Mouse (Mus musculus): ENCODE measurements around the gene Knop1. TPM values are rescaled to one million over a fixed set of nuclear protein-coding genes. Genes with fewer than 3 reads are reported as not detected.

Gene Knop1
- total and polyA plus RNA-seq, 3 experiments = 28.1 to 60.9 (median 35.0) TPM

GRCm38 (mm10) chr7:118851571-118851970, 4.5 kb downstream of the Knop1 start:
- Histone ChIP-seq H3K4me2 (ENCODE audit: insufficient read depth, low read depth, poor library complexity, severe bottlenecking) (no peak overlapping the region), H3K9me3 (replicated peaks; ENCODE audit: low read length) (no peaks in the 10 kb centered on the region), H3K27me3 (replicated peaks) (no peaks in the 10 kb centered on the region), H3K4me3 (replicated peaks in 1 of 3; ENCODE audit: low read depth in 2 of 3, low read length in 2 of 3, poor library complexity in 1 of 3) (no peak overlapping the region), H3K9ac (ENCODE audit: insufficient read depth, low read depth) (no peak overlapping the region), H3K27ac (ENCODE audit: insufficient read depth, low read depth) (no peak overlapping the region), H3K4me1 (ENCODE audit: control insufficient read depth in 1 of 2, insufficient read depth in 2 of 2) (peaks cover 3 to 51% of the 10 kb centered on the region in 2 experiments; a peak in 2 of 4 replicates), H3K36me3 (replicated peaks in 1 of 2; ENCODE audit: control insufficient read depth in 1 of 2, insufficient read depth in 1 of 2, low read length in 1 of 2) (peaks cover 61 to 76% of the 10 kb centered on the region in 2 experiments), H3K79me2 (replicated peaks; ENCODE audit: control insufficient read depth, extremely low read depth, insufficient read depth, poor library complexity, severe bottlenecking) (peaks cover 35% of the 10 kb centered on the region)
- no peak for DNase-seq (ENCODE audit: extremely low read depth)
- TF ChIP-seq POLR2A (IDR thresholded peaks at IDR 0.05; ENCODE audit: low read depth, low read length) = no peak
- TF ChIP-seq SIN3A (IDR thresholded peaks at IDR 0.05; ENCODE audit: low read length) = no peak
- TF ChIP-seq SMC3 (IDR thresholded peaks at IDR 0.05; ENCODE audit: low read depth, low read length) = no peak
- dilution Hi-C loops (cut with MboI; ENCODE audit: extremely low pct_ligation_motif_present, extremely low pct_unique_long_range_greater_than_20kb, low sequenced_read_pairs) = no loop called here
- in situ Hi-C loops (cut with MboI; ENCODE audit: low pct_ligation_motif_present, low pct_unique_long_range_greater_than_20kb, low sequenced_read_pairs) = loop anchor here (10.0 kb wide), 1 partner anchor 143 kb away; the partner anchor contains the start of gene Gprc5b

GRCm38 (mm10) chr7:118850676-118851290, 5.3 kb downstream of the Knop1 start:
- in situ Hi-C loops (cut with MboI; ENCODE audit: low pct_ligation_motif_present, low pct_unique_long_range_greater_than_20kb, low sequenced_read_pairs) = loop anchor here (10.0 kb wide), 1 partner anchor 144 kb away; the partner anchor contains the start of gene Gprc5b
- Histone ChIP-seq H3K36me3 (replicated peaks in 1 of 2; ENCODE audit: control insufficient read depth in 1 of 2, insufficient read depth in 1 of 2, low read length in 1 of 2) (peaks cover 68 to 84% of the 10 kb centered on the region in 2 experiments), H3K4me3 (replicated peaks in 1 of 3; ENCODE audit: low read depth in 2 of 3, low read length in 2 of 3, poor library complexity in 1 of 3) (no peak overlapping the region), H3K9me3 (replicated peaks; ENCODE audit: low read length) (no peaks in the 10 kb centered on the region), H3K9ac (ENCODE audit: insufficient read depth, low read depth) (no peak overlapping the region), H3K27me3 (replicated peaks) (no peaks in the 10 kb centered on the region), H3K4me2 (ENCODE audit: insufficient read depth, low read depth, poor library complexity, severe bottlenecking) (no peak overlapping the region), H3K79me2 (replicated peaks; ENCODE audit: control insufficient read depth, extremely low read depth, insufficient read depth, poor library complexity, severe bottlenecking) (peaks cover 35% of the 10 kb centered on the region), H3K27ac (ENCODE audit: insufficient read depth, low read depth) (no peak overlapping the region), H3K4me1 (ENCODE audit: control insufficient read depth in 1 of 2, insufficient read depth in 2 of 2) (peaks cover 0 to 47% of the 10 kb centered on the region in 2 experiments; a peak in 2 of 4 replicates)
- no peak for TF ChIP-seq MAFK (IDR thresholded peaks at IDR 0.05; ENCODE audit: insufficient replicate concordance, low read length)
- no peak for TF ChIP-seq ELF1 (IDR thresholded peaks at IDR 0.05; ENCODE audit: low read depth, low read length)
- TF ChIP-seq UBTF (IDR thresholded peaks at IDR 0.05; ENCODE audit: low read depth, low read length) = no peak
- TF ChIP-seq SIN3A (IDR thresholded peaks at IDR 0.05; ENCODE audit: low read length) = no peak
- TF ChIP-seq ZNF384 (IDR thresholded peaks at IDR 0.05; ENCODE audit: low read depth, low read length) = no peak
- TF ChIP-seq POLR2AphosphoS2 (IDR thresholded peaks at IDR 0.05; ENCODE audit: low read depth, low read length) = no peak
- TF ChIP-seq MAX (IDR thresholded peaks at IDR 0.05; ENCODE audit: low read length) = no peak
- no peak for TF ChIP-seq HCFC1 (IDR thresholded peaks at IDR 0.05; ENCODE audit: low read depth, low read length)
- TF ChIP-seq ZC3H11A (IDR thresholded peaks at IDR 0.05; ENCODE audit: low read depth, low read length) = no peak
- no peak for TF ChIP-seq CHD1 (IDR thresholded peaks at IDR 0.05; ENCODE audit: low read depth, low read length)
- no peak for TF ChIP-seq NRF1 (IDR thresholded peaks at IDR 0.05; ENCODE audit: low read depth, low read length)
- TF ChIP-seq RAD21 (IDR thresholded peaks at IDR 0.05; ENCODE audit: low read depth, low read length) = no peak
- no peak for TF ChIP-seq JUND (conservative IDR thresholded peaks at IDR 0.05; ENCODE audit: low read depth, low read length)
- no peak for TF ChIP-seq NELFE (IDR thresholded peaks at IDR 0.05; ENCODE audit: low read depth, low read length)
- TF ChIP-seq CTCF (conservative IDR thresholded peaks at IDR 0.05 in 1 of 2, IDR thresholded peaks at IDR 0.05 in 1 of 2; ENCODE audit: low read depth in 2 of 2, low read length in 2 of 2) = no peak
- no peak for TF ChIP-seq ETS1 (conservative IDR thresholded peaks at IDR 0.05; ENCODE audit: low read depth, low read length)
- no peak for TF ChIP-seq MAZ (IDR thresholded peaks at IDR 0.05; ENCODE audit: low read depth, low read length)
- no peak for TF ChIP-seq USF2 (conservative IDR thresholded peaks at IDR 0.05; ENCODE audit: low read depth, low read length)
- TF ChIP-seq ZKSCAN1 (IDR thresholded peaks at IDR 0.05; ENCODE audit: borderline replicate concordance, low read depth, low read length) = no peak
- TF ChIP-seq BHLHE40 (IDR thresholded peaks at IDR 0.05; ENCODE audit: low read depth, low read length) = no peak
- dilution Hi-C loops (cut with MboI; ENCODE audit: extremely low pct_ligation_motif_present, extremely low pct_unique_long_range_greater_than_20kb, low sequenced_read_pairs) = no loop called here
- peak; percentile 13 for DNase-seq (ENCODE audit: extremely low read depth)
